Mouse (Mus musculus): ENCODE measurements around the gene Bcorl1.

- TF ChIP-seq CTCF (IDR thresholded peaks at IDR 0.05; ENCODE audit: extremely low read depth, insufficient read length, insufficient replicate concordance, low read depth, low read length) = no peak
- no peak for TF ChIP-seq POLR2A (IDR thresholded peaks at IDR 0.05; ENCODE audit: low read depth, low read length)
Measured at GRCm38 (mm10) chrX:48291413-48291812, 49.7 kb upstream of the Bcorl1 start.
